Mouse (Mus musculus) testis, adult 2 months (tissue): Measurements from ENCODE around the gene B4galt2.

Experiments used
- CTCF ChIP-seq: fragments of 200-500 bp; IDR thresholded peaks from 2 replicates; pipeline ENCODE4 v1.5.1; 2012; ENCODE audit warnings: low read depth, mild to moderate bottlenecking, inconsistent platforms, low read length, moderate library complexity; ENCODE audit not compliant: control insufficient read depth, insufficient read depth, insufficient replicate concordance
- POLR2A ChIP-seq: fragments of 200-500 bp; IDR thresholded peaks from 2 replicates; pipeline ENCODE4 v1.6.1; 2012; ENCODE audit warnings: low read depth, mild to moderate bottlenecking, inconsistent platforms, low read length, moderate library complexity; ENCODE audit not compliant: control insufficient read depth

DNA sequence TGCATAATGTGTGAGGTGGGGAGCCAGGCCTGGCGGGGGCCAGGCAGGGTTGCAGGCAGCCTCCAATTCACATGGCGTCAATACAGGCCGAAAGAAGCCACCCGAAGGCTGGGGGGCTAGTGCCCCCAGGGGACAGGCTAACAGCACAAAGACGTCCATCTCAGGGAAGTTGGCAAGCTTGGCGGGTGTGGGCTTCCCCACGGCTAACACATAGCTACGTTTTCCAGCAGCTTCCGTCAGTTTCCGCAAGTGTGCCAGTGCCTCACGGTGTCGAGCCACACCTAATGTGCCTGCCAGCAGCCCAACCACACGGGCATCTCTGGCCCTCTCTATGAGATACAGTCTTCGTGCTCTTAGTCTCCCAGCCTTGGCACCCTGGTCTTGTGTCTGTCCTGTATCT is 6.7 kb upstream of the B4galt2 start:
- TF ChIP-seq POLR2A (peak; percentile 39; the same call in 1 of the 2 replicates), CTCF (no peak)
